Mouse (Mus musculus) hindlimb bud, embryonic 11.5 days (tissue): ENCODE data around the gene Fam161b.
"Not testable (repeated sequence)": the region's sequence is repeated elsewhere in the genome, so short reads cannot be mapped to it uniquely, and the experiment has no call there.

Experiments used
- DNase-seq: peaks from one replicate; pipeline ENCODE4 v3.0.0-alpha.2; 2012; ENCODE audit warnings: low read depth, low spot score; ENCODE audit errors: extremely low spot score

The Fam161b gene

DNA sequence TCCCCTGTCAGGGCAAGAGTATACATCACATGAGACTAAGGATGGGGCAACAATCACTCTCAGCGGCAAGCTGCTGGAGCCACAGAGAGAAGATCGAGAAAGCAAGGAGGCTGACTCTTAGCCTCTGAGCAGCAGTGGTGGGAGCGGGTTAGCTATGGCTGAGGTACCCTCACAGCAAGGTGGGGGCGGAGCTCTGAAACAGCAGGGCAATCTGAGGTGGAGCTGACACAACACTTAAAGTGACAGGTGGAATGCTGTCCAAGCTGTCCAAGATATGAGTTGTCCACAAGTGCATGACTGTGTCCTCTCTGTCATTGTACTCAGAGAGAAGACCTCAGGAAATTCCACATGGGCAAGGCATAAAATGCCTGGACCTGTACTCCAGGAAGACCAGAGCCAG, 20.7 kb upstream of the Fam161b start:
- no peak for DNase-seq

DNA sequence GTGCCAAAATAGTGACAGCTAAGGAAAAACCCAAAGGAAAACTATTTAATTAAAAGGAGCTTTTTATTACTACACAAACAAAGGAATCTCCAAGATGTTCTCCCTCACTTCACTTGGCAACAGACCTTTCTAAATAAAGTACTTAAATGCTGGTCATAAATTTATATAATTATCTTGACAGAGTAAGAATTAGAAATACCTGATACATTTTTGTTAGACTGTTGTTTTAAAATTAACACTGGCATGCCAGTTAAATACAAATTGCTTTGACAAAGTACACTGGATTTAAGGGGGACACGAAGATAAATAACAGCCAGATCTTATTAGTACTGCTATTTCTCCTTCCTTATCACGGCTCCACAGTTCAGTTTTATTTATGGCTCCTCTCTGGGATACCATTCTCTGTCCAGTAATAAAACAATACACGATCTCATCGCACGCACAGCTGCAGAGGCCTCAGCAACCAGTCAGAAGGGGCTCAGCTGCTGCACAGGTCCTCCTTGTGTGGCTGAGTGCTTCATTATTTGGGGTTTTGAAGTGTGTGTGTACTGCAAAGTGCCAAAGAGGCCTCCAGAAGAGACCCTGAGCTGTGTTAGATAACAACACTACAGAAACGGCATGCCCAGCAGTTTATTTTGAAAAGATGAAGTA, 12.3 kb upstream of the Fam161b start:
- no peak for DNase-seq

DNA sequence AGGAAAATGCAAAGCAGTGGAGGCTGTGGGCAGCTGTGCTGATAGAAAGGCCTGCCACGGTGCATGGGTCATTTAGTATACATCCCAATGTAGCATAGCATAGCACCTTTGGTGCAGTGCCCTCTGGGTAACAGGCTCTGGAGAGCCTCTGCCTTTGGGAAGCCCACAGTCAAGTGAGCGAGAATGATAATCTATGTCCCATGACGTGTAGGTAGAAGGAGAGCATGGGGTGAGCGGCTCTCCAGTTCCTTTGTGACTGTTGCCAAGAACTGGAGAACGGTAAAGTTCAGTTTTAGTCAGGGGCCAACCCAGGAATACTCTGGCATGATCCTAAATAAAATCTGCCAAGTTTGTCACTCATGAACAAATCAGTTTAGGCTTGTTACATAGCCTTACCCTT, 10.0 kb upstream of the Fam161b start:
- DNase-seq: no peak

DNA sequence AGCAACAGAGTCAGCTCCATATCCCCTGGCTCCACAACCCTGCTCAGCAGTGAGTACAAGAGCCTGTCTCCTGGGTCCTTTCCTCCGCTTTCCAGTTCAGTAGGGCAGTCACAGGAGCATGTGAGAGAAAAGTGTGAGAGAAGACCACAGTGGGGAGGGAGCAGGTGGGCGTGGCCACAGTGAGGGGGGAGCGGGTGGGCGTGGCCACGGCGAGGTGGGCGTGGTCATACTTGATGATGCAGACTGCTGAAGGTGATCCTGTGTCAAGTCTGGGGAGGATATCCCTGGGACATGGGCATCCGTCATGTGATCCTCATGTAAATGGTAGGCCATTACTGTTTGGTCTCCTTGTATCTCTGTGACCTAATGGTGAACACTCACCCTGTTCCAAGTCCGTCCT, 5.3 kb upstream of the Fam161b start:
- DNase-seq: no peak

DNA sequence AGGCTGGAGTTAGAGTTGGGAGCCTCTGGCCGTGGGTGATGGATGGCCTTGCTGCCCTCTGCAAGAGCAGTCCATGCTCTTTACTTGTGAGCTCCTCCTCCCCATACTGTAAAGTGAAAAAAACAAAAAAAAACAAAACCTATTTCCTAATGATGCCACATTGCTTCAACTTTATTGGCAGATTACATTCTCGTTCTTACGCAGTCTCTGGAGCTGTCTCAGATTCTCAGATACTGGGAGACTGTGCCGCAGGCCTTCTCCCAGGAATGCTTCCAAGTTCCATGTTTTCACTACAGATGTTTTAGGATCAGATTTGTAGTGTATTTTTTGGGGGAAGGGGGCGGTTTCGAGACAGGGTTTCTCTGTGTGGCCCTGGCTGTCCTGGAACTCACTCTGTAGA, 3.5 kb upstream of the Fam161b start:
- no peak for DNase-seq

DNA sequence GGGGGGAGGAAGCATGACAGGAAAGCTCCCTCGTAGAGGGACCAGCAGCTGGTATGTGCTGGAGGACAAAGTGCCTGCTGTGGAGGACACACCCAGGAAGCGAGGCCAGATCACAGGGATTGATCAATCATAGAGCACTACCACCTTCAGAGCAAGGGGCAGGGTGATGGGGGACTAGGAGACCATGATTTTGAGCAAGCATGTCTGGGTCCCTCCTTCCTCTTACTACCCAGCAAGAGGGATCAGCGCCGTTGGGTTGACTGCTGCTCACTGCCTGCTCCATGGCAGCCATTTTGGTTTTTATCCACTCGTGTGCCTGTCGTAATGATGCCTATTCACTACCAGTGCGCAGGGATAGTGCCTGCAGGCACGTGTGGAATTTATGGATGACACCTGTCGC, 2.7 kb upstream of the Fam161b start:
- DNase-seq: no peak

DNA sequence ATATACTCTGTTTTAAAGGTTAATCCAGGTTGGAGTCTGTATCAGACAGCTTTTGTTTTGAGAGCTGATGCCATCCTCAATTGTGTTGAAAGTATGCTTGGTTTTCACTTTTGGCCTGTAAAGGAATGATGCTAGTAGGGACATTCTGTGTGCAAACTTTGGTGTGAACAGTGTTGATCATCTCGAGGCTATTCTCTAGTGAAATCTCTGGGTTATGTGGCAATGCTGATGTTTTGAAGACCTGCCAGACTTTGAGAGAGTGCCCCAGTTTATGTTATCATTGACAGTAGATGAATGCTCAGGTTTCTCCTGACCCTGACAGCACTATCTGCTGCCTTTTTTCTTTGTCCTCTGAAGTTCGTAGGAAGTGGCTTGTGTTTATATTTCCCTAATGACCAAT, 1.2 kb upstream of the Fam161b start:
- no peak for DNase-seq

DNA sequence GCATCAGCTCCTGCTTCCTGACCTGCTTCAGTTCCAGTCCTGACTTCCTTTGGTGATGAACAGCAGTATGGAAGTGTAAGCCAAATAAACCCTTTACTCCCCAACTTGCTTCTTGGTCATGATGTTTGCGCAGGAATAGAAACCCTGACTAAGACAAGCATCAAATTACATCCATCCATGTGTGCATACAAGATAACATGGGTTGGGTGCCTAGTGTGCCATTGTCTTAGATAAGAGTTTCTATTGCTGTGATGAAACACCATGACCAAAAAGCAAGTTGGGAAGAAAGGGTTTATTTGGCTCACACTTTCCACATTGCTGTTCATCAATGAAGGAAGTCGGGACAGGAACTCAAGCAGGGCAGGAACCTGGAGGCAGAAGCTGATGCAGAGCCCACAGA, 2.9 kb downstream of the Fam161b start:
- DNase-seq: not testable (repeated sequence)

DNA sequence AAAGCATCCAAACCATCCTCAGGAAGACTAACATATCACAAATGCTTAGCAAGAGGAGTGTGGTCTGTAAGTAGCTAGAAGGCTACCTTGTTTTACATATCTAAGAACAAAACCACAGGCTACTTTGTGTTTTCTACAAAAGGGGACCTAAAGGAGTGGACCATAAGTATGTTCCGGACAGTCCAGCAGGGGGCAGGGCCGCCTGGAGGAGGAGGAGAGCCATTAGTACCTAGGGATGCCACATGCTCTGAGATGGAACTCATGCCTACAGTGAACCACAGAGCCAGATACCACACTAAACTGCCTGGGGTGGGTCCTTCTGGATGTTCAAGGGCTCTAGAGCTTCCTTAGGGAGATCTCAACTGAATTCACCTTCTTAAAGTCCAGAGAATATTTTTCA, 14.4 kb downstream of the Fam161b start:
- no peak for DNase-seq

DNA sequence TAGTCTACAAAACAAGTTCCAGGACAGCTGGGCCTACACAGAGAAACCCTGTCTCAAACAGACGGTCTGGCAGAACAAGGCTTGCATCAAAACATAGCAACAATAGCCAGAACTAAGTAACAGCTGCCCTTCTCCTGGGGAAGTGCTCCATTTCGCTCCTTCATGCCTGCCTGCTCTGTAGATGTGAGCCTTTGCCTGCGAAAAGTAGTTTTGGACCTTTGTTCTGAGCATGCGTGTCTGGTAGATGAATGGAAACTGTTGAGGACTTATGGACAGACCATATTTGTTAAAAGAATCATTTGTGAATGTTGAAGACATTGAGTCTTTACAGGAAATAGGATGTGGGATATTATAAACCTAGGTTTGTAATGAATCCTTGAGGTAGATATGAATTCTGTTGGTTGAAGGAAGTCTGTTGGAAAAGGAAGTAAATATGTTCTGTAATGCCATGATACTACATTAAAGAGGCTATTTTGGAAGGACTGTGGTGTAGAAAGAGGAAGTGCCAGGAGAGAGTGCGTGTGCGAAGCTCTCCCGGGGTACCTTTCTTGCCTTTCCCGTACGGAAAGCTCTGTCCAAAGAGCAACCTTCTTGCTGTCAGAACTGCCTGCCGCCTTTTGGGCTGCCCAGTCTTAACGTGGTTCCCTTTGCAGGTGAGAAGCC, 24.5 kb downstream of the Fam161b start:
- no peak for DNase-seq

DNA sequence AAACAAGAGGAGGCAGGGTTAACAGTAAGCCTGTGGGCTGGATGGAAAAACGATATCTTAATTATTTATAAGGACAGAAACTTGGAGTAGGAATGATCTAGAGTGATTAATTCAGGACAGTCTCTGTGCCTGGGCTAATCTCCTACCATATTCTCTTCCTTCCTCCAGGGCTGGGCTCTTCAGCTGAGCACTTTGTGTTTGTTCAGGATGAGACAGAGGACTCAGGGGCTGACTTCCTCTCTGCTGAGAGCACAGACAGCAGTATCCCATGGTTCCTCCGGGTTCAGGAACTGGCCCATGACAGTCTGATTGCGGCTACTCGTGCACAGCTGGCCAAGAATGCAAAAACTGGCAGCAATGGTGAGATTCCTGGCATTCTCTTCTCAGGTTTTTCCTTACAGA, 34.5 kb downstream of the Fam161b start:
- no peak for DNase-seq

DNA sequence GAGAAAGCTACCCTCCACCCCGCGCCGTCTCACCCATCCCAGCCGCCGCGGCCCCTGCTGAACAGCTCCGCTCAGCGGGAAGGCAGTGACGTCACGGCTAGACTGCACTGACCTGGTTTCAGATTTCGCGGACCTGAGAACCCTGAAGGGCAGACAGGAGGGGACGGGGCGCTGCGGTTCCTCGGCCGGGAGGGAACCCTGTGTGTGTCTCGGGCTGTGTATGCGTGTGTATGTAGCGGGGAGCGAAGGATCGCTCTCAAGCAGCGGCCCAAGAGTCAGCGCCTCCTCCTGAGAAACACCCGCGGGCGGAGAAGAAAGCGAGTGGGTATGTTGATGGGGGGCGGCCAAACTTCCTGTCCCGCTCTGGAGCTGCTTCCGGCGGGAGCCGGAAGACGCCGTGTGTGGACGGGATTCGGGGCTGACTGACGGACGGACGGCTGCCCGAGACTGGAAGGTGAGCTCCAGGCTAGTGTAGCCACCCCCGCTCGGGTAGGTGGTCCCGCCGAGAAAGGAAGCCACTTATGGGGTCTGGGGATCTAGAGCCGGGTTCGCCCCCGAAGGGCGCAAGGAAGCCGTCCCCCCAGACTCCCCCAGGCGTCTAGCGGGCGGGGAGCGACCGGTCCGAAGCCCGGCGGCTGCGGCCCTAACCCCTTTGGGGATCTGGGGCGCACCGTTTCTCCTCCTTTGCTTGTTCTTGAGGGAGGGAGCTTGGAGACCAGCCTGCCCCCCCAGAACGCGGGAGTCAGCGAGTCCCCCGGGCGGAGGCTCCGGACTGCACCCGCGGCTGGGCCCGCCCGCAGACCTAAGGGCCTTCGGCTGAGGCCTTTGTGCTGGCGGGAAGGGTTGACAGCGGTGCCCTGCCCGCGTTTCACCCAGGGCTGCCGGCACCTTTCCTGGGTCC, 44.7 kb downstream of the Fam161b start, which contains the start of gene Zfp410:
TSS of gene Zfp410 (plus strand) at position 132 of the 901 bp plus-strand sequence.
- peak; percentile 67 for DNase-seq

DNA sequence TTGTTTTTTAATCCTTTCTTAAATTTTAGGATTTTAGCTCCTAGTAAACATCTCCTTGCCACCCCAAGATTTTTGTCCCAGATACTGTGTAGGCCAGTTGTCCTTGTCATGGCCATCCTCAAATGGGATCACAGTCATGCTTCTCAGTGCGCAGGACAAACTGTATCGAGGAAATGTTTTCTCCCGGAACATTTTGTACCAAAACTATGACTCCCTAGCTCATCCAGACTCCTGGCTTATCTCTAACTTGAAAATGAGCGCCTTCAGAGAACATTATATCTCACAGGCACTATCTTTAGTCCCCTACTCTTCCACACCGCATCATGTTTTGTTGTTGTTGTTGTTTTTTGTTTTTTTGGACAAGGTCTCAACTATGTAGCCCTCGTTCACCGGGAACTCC, 45.6 kb downstream of the Fam161b start:
- no peak for DNase-seq

DNA sequence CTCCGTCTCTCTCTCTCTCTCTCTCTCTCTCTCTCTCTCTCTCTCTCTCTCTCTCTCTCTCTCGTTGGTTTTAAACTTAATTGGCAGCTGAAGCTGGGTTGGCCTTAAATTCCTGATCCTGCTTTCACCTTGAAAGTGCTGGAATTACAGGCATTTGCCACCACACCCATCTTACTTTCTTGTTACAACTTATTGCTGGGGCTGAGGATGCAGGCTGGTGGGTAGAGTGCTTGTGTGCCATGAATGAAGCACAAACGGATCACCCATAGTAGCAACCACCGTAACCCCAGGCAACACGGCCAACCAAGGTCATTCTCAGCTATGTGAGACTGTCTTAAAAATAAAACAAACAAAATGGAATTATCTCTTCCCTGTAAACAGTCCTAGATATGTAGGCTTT, 50.3 kb downstream of the Fam161b start:
- DNase-seq: no peak

DNA sequence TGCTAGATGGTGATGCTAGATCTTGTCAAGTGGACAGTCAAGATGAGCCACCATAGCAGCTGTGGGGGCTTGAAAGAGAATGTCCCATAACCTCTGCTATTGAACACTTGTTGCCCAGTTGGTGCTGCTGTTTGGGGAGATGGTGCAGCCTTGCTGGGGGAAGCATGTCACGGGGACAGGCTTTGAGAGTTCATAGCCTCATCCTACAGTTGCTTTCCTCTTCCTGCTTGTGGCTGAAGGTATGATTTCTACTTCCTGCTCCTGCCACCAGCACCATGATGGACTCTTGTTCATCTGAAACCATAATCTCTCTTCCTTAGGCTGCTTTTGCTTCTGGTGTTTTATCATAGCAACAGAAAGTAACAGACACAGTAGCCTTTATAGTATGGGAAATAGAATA, 57.1 kb downstream of the Fam161b start:
- no peak for DNase-seq

DNA sequence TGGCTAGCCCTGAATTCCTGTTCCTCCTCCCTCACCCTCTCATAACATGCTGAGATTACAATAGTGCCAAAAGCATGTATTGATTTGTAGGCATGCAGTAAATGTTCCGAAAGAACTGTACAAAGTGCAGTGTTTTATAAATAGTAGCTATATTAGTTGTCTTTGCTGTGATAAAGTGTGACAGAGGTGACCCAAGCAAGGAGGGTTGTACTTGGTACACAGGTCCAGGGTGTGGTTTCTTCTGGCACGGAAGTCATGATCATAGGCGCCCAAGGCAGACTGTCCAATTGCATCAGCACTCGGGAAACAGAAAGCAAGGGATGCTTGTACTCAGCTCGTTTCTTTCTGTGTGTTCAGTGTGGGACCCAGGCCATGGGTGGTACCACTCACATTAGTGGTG, 57.5 kb downstream of the Fam161b start:
- no peak for DNase-seq

DNA sequence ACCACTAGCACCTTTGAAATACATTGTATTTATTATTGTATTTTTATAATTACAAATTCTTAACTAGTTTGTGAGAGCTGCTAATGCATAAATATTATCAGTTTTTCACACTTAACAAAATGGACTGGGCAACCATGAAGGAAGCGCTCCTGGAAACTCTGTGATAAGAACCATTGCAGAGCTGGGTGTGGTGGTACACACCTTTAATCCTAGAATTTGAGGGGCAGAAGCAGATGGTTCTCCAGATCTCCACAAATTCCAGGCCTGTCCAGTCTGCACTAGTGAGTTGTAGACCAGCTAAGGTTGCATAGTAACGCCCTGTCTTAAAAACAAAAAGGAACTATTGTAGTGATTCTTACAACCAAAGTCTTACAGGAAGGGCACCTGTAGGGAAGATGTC, 62.4 kb downstream of the Fam161b start:
- DNase-seq: no peak

DNA sequence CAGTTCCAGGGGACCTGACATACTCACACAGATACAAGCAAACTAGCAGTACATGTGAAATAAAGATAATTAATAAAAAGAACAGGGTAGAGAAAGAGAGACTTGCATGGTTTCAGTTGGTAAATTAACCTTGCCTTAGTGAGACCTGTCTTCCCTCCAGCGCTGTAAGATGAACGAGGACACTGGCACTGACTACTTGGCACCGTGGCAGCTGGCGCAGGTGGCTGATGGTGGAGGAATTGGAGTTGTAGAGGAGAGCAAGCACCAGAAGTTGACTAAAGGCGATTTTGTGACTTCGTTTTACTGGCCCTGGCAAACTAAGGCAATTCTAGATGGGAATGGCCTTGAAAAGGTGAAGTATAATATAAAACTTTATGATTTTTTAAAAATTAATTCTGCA, 63.8 kb downstream of the Fam161b start:
- no peak for DNase-seq
